Mouse (Mus musculus) heart, postnatal 25 days (tissue): ENCODE measurements around the gene Mef2b. TPM values are rescaled to one million over a fixed set of nuclear protein-coding genes. Genes with fewer than 3 reads are reported as not detected.

Experiments used
- DNase-seq: peaks from one replicate; pipeline ENCODE4 v3.0.0; 2022; ENCODE audit warnings: low spot score
- intact Hi-C: fragments of 180-260 bp; cut with DNase I; formaldehyde crosslinking; loops from one replicate; pipeline ENCODE4 v1.15.1; 2025
- total RNA-seq, 2 experiments: library from RNA; stranded (reverse); gene quantifications; 2 replicates each; pipeline ENCODE4 v1.2.3; 2021

Mef2b gene
- under 1 TPM in 1 of 2 experiments, not detected in 1; 0.31 TPM for total RNA-seq

GRCm38 (mm10) chr8:70139026-70139857 is at the start of gene Mef2b, which contains the start of the genes Rfxank and Borcs8:
Gene Mef2b (plus strand): TSS chr8:70139711.
Gene Rfxank (minus strand): TSS chr8:70139154.
Gene Borcs8 (plus strand): TSS chr8:70139499.
- DNase-seq: peak; percentile 98
- intact Hi-C loops: no loop called here

GRCm38 (mm10) chr8:70092786-70093185 is 46.7 kb upstream of the Mef2b start:
- intact Hi-C loops: no loop called here

GRCm38 (mm10) chr8:70099276-70099675 is 40.2 kb upstream of the Mef2b start:
- intact Hi-C loops: no loop called here
- DNase-seq: no peak

More at GRCm38 (mm10) chr8:70092786-70093185, 46.7 kb upstream of the Mef2b start:
- DNase-seq: no peak

GRCm38 (mm10) chr8:70100241-70100640 is 39.3 kb upstream of the Mef2b start:
- DNase-seq: no peak
- intact Hi-C loops: no loop called here

GRCm38 (mm10) chr8:70104506-70104905 is 35.0 kb upstream of the Mef2b start:
- intact Hi-C loops: loop anchor here (1.0 kb wide), 1 partner anchor 62 kb away; no protein-coding TSS in a partner anchor
- no peak for DNase-seq

GRCm38 (mm10) chr8:70104922-70105321 is 34.6 kb upstream of the Mef2b start:
- intact Hi-C loops: loop anchor here (1.0 to 5.0 kb wide), 2 partner anchors 61 to 117 kb away; no protein-coding TSS in a partner anchor
- no peak for DNase-seq

- no peak for DNase-seq
- intact Hi-C loops: no loop called here
These were observed 29.1 kb upstream of the Mef2b start for GRCm38 (mm10) chr8:70110451-70110850.

GRCm38 (mm10) chr8:70111192-70111795 is 28.2 kb upstream of the Mef2b start:
- intact Hi-C loops: no loop called here
- DNase-seq: no peak

- intact Hi-C loops: no loop called here
- no peak for DNase-seq
These were observed 27.0 kb upstream of the Mef2b start for GRCm38 (mm10) chr8:70112401-70113016.

- DNase-seq: no peak
- intact Hi-C loops: no loop called here
These were observed 25.0 kb upstream of the Mef2b start for GRCm38 (mm10) chr8:70114488-70114887.

- no peak for DNase-seq
- intact Hi-C loops: no loop called here
These were observed 24.6 kb upstream of the Mef2b start for GRCm38 (mm10) chr8:70114892-70115291.

- no peak for DNase-seq
- intact Hi-C loops: no loop called here
These were observed 21.9 kb upstream of the Mef2b start for GRCm38 (mm10) chr8:70117611-70118010.

GRCm38 (mm10) chr8:70118726-70119700 is 20.5 kb upstream of the Mef2b start:
- DNase-seq: no peak
- intact Hi-C loops: no loop called here

GRCm38 (mm10) chr8:70120667-70121066 is 18.8 kb upstream of the Mef2b start, which contains the start of gene Ncan:
Gene Ncan (minus strand): TSS chr8:70120873.
- intact Hi-C loops: loop anchor here (5.0 kb wide), 2 partner anchors 47 to 203 kb away; no protein-coding TSS in a partner anchor
- DNase-seq: no peak

- no peak for DNase-seq
- intact Hi-C loops: loop anchor here (5.0 kb wide), 2 partner anchors 44 to 206 kb away; no protein-coding TSS in a partner anchor
These were observed 16.6 kb upstream of the Mef2b start for GRCm38 (mm10) chr8:70122863-70123262.

GRCm38 (mm10) chr8:70124992-70125391 is 14.5 kb upstream of the Mef2b start:
- no peak for DNase-seq
- intact Hi-C loops: loop anchor here (5.0 kb wide), 2 partner anchors 42 to 208 kb away; no protein-coding TSS in a partner anchor

GRCm38 (mm10) chr8:70128435-70128834 is 11.1 kb upstream of the Mef2b start:
- intact Hi-C loops: no loop called here
- peak; percentile 42 for DNase-seq

- intact Hi-C loops: no loop called here
These were observed 10.1 kb upstream of the Mef2b start for GRCm38 (mm10) chr8:70129309-70129952.

GRCm38 (mm10) chr8:70130066-70130465 is 9.4 kb upstream of the Mef2b start:
- intact Hi-C loops: loop anchor here (5.0 kb wide), 2 partner anchors 88 to 228 kb away; partner anchors contain the start of genes Mau2, Ndufa13, Sugp1 and Tssk6
- DNase-seq: no peak

More at GRCm38 (mm10) chr8:70129309-70129952, 10.1 kb upstream of the Mef2b start:
- DNase-seq: peak; percentile 21
